10 mouse cellular contexts compared by ENCODE assay signal in the genomic region with DNA sequence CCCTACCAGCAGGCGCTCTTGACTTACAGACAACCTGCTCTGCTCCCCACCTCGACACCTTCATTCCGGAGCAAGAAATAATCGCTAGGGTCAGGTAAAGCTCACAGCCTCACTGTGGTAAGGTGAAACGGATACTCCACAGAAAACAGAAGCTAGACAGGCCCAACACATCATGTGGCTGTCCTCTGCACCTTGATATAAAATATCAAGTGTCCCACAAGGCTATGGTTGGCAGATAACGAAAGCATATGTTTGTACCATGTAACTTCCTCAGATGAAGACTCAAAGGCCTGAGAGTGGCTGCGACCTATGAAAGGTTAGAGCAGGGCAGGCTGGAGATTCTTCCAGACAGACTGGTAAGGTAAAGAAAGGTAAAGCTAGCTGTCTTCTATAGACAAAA. TPM values are rescaled to one million over a fixed set of nuclear protein-coding genes. Genes with fewer than 3 reads are reported as not detected.
A peak's percentile ranks its signal among the peaks of the same experiment; 100 is the strongest.
DNase-seq lines count a peak whose midpoint lies in the region; ATAC-seq and TF ChIP-seq lines count a peak whose summit lies in the region.
"Had no signal": no experiment of that assay in that cellular context is flagged by ENCODE, and none has a peak within 500 bp of the region (broad histone marks: within the 10 kb centered on the region; RNA-seq: fewer than 3 reads in every experiment).

No protein-coding gene starts in this region.

- H3K4me3 ChIP-seq in forebrain, embryonic 15.5 days = no peak overlapping the region
- H3K4me3 ChIP-seq in liver, embryonic 12.5 days = peak overlapping the region; percentile 86
- no peak overlapping the region for H3K4me3 ChIP-seq in stomach, postnatal 0 days (ENCODE audit: low read depth, low read length)
- no peak overlapping the region for H3K4me3 ChIP-seq in thymus, adult 2 months (ENCODE audit: control insufficient read depth, insufficient read depth, low read length)

- ATAC-seq in forebrain, embryonic 15.5 days (replicated peaks) = no peak
- peak; percentile 36 for ATAC-seq in liver, embryonic 12.5 days
- no peak for ATAC-seq in stomach, postnatal 0 days (ENCODE audit: low FRiP score, low TSS enrichment)
- no peak for ATAC-seq in monocyte, adult 5-6 weeks (replicated peaks; ENCODE audit: insufficient number of reproducible peaks, low FRiP score, low TSS enrichment, poor library complexity, severe bottlenecking)

- H3K4me2 ChIP-seq in forebrain, embryonic 15.5 days (replicated peaks) = 0 out of 2 replicates have a peak overlapping the region, but pooled peaks have one; percentile 57
- peak overlapping the region; percentile 77 for H3K4me2 ChIP-seq in liver, embryonic 12.5 days
- peak overlapping the region; percentile 4; the same call in 1 of the 2 replicates for H3K4me2 ChIP-seq in stomach, postnatal 0 days (replicated peaks; ENCODE audit: low read depth)

- TF ChIP-seq POLR2A in thymus, adult 2 months (IDR thresholded peaks at IDR 0.05; ENCODE audit: control insufficient read depth, extremely low read depth, insufficient read depth, low read length, poor library complexity) = no peak

- no peak for TF ChIP-seq EP300 in stomach, postnatal 0 days (optimal IDR thresholded peaks at IDR 0.05)

- WGBS in forebrain, embryonic 15.5 days = 90% methylated on average over 7 of the region's 7 CpGs
- 64% methylated on average over 7 of the region's 7 CpGs for WGBS in liver, embryonic 12.5 days (ENCODE audit: insufficient replicate concordance)
- 84% methylated on average over 7 of the region's 7 CpGs for WGBS in stomach, postnatal 0 days
- 89% methylated on average over 7 of the region's 7 CpGs for WGBS in thymus, adult 2 months

- no peak overlapping the region for H3K27ac ChIP-seq in forebrain, embryonic 15.5 days (replicated peaks)
- peak overlapping the region; percentile 90 for H3K27ac ChIP-seq in liver, embryonic 12.5 days
- H3K27ac ChIP-seq in stomach, postnatal 0 days (replicated peaks) = no peak overlapping the region
- H3K27ac ChIP-seq in thymus, adult 2 months (ENCODE audit: control insufficient read depth, insufficient read depth, low read length) = no peak overlapping the region

- H3K27me3 ChIP-seq in forebrain, embryonic 15.5 days = peaks cover 4% of the 10 kb centered on the region; the same call in 1 of the 2 replicates
- H3K27me3 ChIP-seq in liver, embryonic 12.5 days (replicated peaks) = no peaks in the 10 kb centered on the region
- no peaks in the 10 kb centered on the region for H3K27me3 ChIP-seq in stomach, postnatal 0 days (ENCODE audit: control insufficient read depth, insufficient read depth, low read length)
- no peaks in the 10 kb centered on the region for H3K27me3 ChIP-seq in thymus, adult 2 months (ENCODE audit: control insufficient read depth, insufficient read depth, low read length)

- 0 out of 2 replicates have a peak, but pooled peaks cover 7% of the 10 kb centered on the region for H3K36me3 ChIP-seq in forebrain, embryonic 15.5 days
- H3K36me3 ChIP-seq in liver, embryonic 12.5 days = peaks cover 35% of the 10 kb centered on the region
- H3K36me3 ChIP-seq in stomach, postnatal 0 days (ENCODE audit: control insufficient read depth, insufficient read depth, low read length) = no peaks in the 10 kb centered on the region
- H3K36me3 ChIP-seq in thymus, adult 2 months (ENCODE audit: control insufficient read depth, insufficient read depth, low read length) = peaks cover 11% of the 10 kb centered on the region

- no peak for TF ChIP-seq CTCF in stomach, postnatal 0 days (IDR thresholded peaks at IDR 0.05; ENCODE audit: low read depth)
- no peak for TF ChIP-seq CTCF in thymus, adult 2 months (IDR thresholded peaks at IDR 0.05; ENCODE audit: borderline replicate concordance, control insufficient read depth, extremely low read depth, insufficient read depth, low read length, poor library complexity)

- H3K9me3 ChIP-seq in forebrain, embryonic 15.5 days = no peaks in the 10 kb centered on the region
- H3K9me3 ChIP-seq in liver, embryonic 12.5 days (replicated peaks) = no peaks in the 10 kb centered on the region
- no peaks in the 10 kb centered on the region for H3K9me3 ChIP-seq in stomach, postnatal 0 days (ENCODE audit: control insufficient read depth, low read length)

- peak; percentile 28 for DNase-seq in spleen, adult 12 weeks (ENCODE audit: low spot score)
- no peak for DNase-seq in spleen, adult 18-20 months
- DNase-seq in stomach, postnatal 0 days (ENCODE audit: low spot score) = no peak
- DNase-seq in kidney, postnatal 14 days = no peak
- DNase-seq in thymus, adult 2 months = no peak
- DNase-seq: cerebellum, adult 8-10 months; gastrocnemius, postnatal 25 days had no signal

- no peak overlapping the region for H3K9ac ChIP-seq in forebrain, embryonic 15.5 days (replicated peaks)
- peak overlapping the region; percentile 86 for H3K9ac ChIP-seq in liver, embryonic 12.5 days
- H3K9ac ChIP-seq in stomach, postnatal 0 days (ENCODE audit: low read length) = no peak overlapping the region

- peaks cover 31% of the 10 kb centered on the region for H3K4me1 ChIP-seq in forebrain, embryonic 15.5 days
- H3K4me1 ChIP-seq in liver, embryonic 12.5 days = peaks cover 84% of the 10 kb centered on the region
- no peaks in the 10 kb centered on the region for H3K4me1 ChIP-seq in stomach, postnatal 0 days (replicated peaks; ENCODE audit: control insufficient read depth, insufficient read depth)
- no peaks in the 10 kb centered on the region; the same call in none of the 2 replicates for H3K4me1 ChIP-seq in thymus, adult 2 months (replicated peaks; ENCODE audit: control insufficient read depth, insufficient read depth, low read length)

RNA-seq across cellular contexts. Expression of a gene that starts 4.5 kb away (rescaled TPM):
- polyA plus RNA-seq in forebrain, embryonic 15.5 days (2015; fragmentation: Nextera tagmentation; extraction: Ambion mirVana) = 51.5 and 55.1 TPM in 2 replicates
- 47.3 and 54.6 TPM in 2 replicates for polyA plus RNA-seq in liver, embryonic 12.5 days (2016; fragmentation: Nextera tagmentation; extraction: Ambion mirVana)
- polyA plus RNA-seq in stomach, postnatal 0 days (2015; fragmentation: Nextera tagmentation; extraction: Ambion mirVana) = 31.8 and 35.2 TPM in 2 replicates
- polyA plus RNA-seq in thymus, adult 2 months (2012; rRNA removed) = 63.4 and 67.9 TPM in 2 replicates
- 9.7 to 13.1 TPM (median 10.2 TPM) in 3 replicates for total RNA-seq in monocyte, adult 5-6 weeks (2017)

RNA-seq across cellular contexts. Expression of a gene that starts 37.7 kb away (rescaled TPM):
- 24.1 and 24.8 TPM in 2 replicates for polyA plus RNA-seq in forebrain, embryonic 15.5 days (2015; fragmentation: Nextera tagmentation; extraction: Ambion mirVana)
- 0.11 and 0.30 TPM in 2 replicates for polyA plus RNA-seq in liver, embryonic 12.5 days (2016; fragmentation: Nextera tagmentation; extraction: Ambion mirVana)
- polyA plus RNA-seq in stomach, postnatal 0 days (2015; fragmentation: Nextera tagmentation; extraction: Ambion mirVana) = 0.40 and 0.62 TPM in 2 replicates
- polyA plus RNA-seq in thymus, adult 2 months (2012; rRNA removed) = 0.61 and 1.1 TPM in 2 replicates
- total RNA-seq in monocyte, adult 5-6 weeks (2017) = not detected in 3 replicates

Comparison
In these comparisons a context has a peak if more than half of its experiments do, and no peak if none do; other contexts are left out.
1. H3K4me2 ChIP-seq: peak in every context shown above with its lines; median percentile 77 in liver, embryonic 12.5 days; 57 in forebrain, embryonic 15.5 days; 4 in stomach, postnatal 0 days.
2. RNA of a gene that starts 37.7 kb away (polyA plus RNA-seq): 24.1 to 24.8 TPM in forebrain, embryonic 15.5 days; 0.61 to 1.1 TPM in thymus, adult 2 months, 0.40 to 0.62 TPM in stomach, postnatal 0 days and 0.11 to 0.30 TPM in liver, embryonic 12.5 days; every median in the first group is over 10 times any median in the second.